Mouse (Mus musculus): ENCODE data around the gene Tnni3k.

Tnni3k gene

DNA sequence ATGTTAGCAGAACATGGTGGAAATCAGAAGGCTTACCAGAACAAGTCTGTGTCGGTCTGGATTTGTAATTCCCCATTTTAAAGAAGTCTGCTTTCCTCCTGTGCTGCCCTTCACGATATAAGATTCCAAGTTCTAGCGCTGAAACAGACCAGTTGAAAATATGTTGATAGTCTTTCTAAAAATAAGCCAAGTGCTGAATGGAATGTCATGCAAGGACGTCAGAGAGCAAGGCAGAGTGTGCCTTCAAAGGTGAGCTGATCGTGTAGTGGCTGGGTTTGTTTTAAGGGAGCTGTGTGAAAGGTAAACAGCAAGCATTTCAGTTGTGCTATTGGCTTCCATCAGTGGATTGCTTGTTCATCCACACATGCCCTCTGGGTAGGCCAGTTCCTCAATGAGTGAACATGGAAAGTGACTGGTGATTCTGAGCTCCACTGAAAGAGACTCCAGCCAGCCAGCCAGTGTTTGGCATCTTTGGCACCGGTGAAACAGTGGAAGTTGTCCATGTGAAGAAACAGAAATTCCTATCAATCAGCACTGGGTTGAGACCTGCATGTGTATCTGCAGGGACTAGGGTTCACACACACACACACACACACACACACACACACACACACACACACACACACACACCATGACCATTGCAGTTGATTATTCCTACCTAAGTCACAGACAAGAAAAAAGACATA is at the start of gene Tnni3k:
Tnni3k (minus strand) TSS at position 177 of the 686 bp plus-strand sequence.
- no peak for DNase-seq

DNA sequence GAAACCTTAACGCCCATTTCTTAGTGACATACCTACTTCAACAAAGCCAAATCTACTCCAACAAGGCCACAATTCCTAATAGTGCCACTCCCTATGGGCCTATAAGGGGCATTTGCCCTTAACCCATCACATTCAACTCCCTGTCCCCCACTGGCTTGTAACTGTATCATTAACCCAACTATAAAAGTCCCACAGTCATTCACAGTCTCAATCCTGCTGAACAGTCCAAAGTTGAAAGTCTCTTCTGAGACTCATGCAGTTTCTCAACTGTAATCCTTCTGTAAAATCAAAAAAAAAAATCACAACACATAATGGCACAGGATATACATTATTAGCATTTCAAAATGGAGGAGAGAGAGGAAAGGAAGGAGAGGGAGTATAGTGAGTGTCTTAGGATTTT is 44.1 kb upstream of the Tnni3k start:
- no peak for DNase-seq

DNA sequence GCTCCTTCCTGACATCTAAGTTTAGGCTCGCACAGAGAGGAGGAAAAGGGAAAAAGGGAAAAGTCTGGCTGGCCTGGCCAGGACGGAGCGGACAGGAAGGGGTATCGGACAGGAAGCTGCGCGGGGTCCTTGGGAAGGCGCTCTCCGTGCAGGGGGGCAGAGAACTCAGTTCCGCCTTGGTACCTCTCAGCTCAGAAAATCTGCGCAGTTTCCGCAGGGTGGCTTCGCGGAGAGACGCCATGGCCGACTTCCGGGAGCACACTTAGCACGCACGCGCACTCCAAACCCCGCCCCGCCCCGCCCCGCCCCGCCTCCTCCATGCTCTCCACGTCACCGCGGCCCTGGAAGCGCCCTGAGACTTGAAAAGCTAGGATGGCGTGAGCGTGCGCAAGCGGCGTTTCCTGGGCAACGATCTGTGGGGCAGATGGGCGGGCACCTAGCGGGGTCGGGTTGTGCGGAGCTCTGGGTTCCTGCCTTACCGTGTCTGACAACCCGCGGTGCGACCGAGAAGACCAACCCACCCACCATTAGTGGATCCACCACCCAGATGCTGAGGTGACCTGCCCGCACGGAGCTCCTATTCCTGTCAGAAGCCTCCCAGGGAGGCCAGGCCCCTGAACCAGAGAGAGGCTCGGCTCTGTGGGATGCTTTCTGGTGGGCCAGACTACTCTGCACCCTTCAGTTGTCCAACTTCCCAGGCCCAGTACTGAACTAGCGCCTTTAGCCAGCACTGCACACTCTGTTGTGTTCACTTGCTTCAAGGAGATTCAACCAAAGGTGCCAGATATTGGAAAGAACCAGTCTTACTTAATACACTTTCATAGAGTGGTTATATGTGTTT is 38.1 kb upstream of the Tnni3k start, which contains the start of the genes Fpgt and Lrriq3:
Fpgt (minus strand) TSS at position 288 of the 841 bp plus-strand sequence.
Lrriq3 (plus strand) TSS at position 319 of the 841 bp plus-strand sequence.
- peak; percentile 71 to 74 for DNase-seq

DNA sequence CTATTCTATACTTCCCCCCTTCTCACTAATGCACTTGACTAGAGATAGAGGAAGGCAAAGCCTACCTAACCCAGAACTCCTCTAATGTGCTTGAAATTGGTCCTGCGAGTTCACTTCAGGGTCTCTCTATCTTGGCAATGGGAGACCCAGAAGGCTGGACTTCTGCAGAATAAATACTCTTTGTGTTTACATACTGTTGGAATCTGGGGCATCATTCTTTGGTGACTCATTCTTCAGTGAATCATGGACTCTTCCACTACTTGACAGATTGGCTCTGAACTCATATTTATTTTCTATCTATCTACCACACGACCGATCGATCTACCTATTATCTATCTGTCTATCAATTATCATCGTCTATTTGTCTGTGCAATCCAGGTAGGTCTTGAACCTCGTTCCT is 36.9 kb upstream of the Tnni3k start:
- no peak for DNase-seq

DNA sequence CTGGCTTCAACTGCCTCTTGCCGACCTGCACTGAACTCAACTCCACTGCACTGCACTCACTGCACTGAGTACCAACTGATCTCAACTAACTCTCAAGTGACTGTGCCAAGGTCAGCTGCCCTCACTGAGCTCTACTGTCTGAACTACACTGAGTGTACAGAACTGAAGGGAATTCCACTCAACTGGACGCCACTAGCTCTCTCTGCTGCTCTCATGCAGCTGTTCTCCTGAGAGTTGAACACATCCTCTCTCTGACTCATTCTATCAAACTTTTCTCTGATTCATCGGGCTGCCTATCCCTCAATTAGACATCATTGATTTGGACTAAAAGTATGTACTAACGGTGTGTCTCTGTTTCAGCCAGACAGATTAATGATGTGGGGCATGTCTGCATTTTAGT is 22.7 kb upstream of the Tnni3k start:
- no peak for DNase-seq

DNA sequence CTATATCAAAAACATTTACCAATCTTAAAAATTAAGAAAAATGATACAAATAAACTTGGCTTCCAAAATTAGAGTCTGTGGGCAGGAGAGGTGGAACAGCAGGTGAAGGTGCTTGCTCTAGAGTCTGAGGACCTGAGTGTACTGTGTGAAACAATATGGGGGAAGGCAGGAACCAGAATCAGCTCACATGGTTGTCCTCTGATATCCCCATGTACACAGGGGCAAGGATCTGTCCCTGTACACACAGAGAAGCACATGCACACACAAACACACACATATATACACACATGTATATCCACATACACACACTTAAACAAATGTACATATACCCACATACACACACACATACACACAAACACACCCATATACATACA is 4.2 kb upstream of the Tnni3k start:
- DNase-seq, result no peak

DNA sequence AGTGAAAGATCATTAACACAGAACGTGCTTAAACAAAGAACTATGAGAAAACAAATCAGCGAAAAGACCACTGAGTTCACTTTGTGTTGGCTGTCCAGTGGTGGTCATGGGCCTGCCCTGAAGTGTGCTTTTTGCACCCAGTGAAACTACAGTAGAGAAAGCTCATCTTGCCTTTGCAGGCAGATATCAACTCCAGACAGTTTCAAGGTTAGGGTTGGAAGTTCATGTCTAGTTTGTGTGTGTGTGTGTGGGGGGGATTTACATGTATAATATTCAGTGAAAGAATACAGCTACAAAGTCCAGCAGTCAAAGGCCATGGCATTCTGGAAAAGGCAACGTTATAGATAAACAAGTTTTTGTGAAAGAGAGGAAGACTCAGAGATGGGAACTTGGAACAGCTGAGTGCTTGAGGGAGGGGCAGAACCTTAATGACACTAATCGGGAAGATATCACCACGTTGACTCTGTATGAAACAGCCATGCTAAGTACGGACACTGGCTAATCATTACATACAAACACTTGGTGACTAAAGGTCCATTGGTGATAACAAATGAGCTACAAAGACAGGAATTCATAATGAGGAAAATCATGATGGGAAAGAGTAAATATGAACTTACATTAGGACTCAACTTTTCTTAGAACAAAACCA is 3.7 kb upstream of the Tnni3k start:
- DNase-seq, result no peak

DNA sequence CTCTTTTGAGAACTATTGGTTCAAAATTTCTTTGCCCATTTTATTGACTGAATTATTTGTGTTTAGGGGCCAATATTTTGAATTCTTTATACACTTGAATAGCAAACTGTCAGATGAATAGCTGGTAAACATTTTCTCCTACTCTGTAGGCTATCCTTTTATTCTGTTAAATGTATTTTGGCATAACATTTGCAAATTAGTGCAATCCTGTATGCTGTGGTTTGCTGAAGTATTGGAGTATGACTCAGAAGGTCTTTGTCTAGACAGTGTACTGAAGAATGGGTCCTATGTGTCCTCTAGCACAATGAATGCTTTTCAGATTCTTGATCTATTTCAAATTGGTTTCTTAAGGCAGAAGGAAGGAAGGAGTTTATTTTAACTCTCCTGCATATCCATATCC is 2.4 kb upstream of the Tnni3k start:
- DNase-seq, result no peak

DNA sequence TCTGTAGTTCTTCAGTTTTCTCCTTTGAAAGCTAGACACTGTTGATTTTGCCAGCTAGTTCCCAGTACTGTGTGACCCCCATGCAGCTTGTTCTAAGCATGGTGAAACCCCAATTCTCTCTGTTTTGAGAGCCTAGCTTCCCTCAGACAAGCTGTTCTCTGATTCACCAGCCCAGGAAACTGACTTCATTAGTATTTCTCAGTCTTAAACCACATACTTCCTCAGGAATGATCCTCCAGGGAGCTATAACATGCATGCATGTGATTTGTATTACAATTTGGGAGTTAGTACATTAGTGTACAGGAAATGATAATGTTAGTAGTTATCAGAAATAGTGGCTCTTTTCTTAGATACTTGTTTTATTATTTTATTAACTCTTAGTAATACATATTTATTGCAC is 1.4 kb upstream of the Tnni3k start:
- no peak for DNase-seq

DNA sequence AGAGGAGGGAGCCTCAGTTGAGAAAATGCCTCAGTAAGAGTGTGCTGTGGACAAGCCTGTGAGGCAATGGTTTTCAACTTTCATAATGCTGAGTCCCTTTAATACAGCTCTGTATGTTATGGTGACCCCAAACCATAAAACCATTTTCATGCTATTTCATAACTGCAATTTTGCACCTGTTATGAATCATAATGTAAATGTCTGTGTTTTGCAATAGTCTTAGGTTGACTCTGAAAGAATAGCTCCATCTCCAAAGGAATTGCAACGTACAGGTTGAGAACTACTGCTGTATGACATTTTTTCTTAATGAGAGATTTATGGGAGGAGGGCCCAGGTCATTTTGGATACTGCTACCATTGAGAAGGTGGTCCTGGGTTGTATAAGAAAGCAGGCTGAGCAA is 2.0 kb downstream of the Tnni3k start:
- DNase-seq, result no peak

DNA sequence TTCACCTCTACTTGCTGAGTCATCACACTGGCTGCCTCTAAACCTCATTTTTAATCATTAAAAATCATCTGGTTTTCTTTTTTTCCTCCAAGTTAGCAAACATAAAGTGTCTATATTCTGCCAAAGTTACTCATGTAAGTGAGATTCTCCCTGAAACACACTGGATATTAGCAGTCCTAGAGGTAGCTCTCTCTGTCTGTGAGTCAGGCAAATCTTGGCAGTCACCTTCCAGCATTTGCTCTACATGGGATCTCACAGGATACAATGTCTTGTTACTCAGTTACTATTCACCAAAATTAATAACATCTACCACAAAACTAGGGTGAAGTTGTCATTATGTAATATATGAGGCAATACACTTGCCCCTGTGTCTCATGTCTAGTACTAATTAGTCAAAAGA is 3.2 kb downstream of the Tnni3k start:
- no peak for DNase-seq

DNA sequence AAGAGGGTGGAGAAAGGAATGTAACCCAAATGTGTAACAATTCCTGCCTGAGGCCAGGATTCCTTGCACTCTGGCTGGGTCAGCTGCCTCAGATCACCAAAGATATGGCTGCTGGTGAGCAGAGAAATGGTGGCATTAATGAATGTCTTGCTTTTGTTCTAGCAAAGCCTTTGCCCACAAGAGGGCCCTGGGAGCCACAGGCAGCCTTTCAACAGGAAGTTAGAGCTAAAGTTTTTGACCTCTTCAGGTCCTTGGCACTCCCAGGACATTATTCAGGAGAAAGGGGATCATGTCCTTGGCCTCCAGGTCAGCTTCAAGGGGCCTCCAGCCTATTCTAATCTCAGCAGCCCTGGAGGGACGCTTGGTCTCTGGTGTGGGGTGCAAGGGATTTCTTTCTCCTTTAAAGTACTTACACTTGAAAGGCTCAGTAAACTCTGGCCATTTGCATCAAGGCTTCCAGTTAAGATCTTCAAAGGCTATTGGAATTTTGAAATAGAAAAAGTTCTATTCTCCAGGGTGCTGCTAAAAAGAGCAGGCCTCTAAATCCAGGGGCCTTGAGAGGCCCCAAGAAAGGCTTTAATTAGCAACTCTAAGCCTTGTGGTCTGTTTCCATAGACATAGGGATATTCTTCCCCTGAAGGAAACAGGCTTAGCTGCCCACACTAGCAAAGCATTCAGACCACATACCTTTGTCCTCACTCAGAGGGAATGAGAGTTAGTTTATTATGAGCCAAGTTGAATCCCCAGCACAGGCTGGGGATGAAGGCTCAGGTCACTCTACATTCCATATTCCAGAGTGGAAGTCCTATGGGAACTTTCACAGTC is 16.0 kb downstream of the Tnni3k start:
- no peak for DNase-seq

DNA sequence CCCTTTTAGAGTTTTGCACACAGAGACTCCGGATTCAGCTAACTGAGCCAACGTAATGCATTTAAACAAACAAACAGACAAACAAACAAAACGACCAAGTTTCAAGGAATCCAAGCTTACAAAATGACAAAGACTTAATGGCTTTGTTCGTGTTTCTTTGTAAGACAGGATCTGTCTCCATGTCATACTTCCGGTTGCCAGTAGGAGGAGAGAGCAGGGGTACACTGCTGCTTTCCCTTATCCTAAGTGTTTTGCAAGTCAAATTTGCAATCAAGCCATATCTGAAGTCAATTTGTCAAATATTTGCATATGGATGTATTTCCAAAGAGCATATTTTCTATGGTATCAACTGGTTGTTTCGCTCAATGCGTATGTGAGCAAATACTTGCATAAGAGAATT is 20.9 kb downstream of the Tnni3k start:
- no peak for DNase-seq

DNA sequence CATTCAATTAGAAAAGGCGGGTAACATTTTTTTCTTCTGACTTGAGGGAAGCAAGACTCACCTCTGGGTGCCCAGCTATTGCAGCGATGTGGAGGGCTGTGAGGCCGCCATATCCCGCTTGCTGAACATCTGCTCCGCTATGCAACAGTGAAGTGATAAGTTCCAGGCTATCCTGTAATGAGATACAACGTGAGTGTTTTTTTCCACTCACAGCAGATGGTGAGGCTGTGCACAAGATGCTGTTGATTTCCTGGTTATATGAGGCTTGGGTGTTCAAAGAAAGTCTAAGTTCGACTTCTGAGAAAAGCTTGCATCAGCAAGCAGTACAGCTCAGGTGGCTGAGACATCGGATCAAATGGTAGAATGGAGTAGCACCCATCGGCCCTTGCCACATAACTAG is 25.0 kb downstream of the Tnni3k start:
- no peak for DNase-seq

DNA sequence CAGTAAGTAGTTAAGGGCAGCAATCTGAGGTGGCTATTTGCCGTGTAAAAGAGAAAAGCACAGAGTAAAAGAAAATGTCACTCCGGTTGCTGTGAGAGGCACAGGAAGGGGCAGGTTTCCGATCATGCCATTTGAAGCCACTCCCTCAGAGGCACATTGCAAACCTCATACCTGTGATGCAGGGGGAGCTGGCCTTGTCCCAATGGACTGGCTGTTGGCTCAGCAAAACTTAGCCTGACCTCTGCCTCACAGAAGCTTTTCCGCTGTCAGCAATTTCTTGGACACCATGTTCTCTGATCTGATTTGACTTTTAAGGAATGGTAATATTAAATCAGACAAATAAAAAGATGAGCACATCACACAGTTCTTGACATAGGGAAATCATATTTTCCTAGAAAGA is 52.4 kb downstream of the Tnni3k start:
- no peak for DNase-seq

DNA sequence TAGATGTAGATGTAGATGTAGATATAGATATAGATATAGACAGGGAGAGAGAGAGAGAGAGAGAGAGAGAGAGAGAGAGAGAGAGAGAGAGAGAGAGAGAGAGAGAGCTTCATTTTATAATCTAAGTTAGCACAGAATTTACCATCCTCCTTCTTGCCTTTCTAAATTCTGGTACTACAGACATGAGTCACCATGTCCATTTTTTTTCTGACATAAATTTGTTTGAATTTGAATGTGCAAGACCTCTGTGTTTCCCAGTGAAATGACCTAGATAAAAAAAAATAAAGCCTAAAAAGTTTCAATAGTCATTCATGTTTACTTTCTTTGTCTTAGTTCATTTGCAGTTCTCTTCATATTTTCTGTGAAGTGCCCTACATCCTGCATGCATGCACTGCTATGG is 54.2 kb downstream of the Tnni3k start:
- no peak for DNase-seq

DNA sequence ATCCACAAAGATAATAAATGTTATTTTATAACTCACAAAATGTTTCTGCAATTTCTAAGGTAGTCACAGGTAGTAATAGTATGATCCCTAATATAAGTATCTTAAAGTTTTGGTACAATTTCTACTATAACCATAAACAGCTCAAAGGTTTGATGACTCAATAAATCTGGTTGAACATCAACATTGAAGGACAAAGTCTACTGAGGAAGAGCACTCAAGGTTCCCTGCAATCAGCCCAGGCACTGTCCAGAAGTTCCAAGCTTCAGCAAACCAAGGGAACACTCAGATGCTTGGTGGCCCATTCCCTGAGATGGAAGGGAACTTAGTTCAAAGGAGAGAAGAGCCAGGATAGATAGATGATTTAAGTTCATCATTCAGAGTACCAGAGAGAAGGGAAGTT is 62.5 kb downstream of the Tnni3k start:
- no peak for DNase-seq

DNA sequence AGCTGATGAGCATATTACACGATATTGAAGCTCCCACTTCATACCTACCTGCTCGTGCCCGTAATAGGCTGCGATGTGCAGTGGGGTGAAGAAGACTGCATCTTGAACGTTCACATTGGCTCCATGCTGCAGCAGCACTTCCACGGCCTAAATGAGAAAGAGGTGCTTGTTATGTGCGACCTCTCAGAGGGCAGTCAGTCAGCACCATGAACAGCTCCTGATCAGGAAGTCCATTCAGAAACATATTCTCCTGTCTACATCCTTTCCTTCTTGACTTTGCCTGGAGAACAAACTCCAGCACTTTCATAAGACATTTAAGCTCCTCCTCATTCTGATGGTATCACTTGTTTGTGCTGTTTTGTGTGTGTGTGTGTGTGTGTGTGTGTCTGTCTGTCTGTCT is 76.1 kb downstream of the Tnni3k start:
- DNase-seq, result no peak

DNA sequence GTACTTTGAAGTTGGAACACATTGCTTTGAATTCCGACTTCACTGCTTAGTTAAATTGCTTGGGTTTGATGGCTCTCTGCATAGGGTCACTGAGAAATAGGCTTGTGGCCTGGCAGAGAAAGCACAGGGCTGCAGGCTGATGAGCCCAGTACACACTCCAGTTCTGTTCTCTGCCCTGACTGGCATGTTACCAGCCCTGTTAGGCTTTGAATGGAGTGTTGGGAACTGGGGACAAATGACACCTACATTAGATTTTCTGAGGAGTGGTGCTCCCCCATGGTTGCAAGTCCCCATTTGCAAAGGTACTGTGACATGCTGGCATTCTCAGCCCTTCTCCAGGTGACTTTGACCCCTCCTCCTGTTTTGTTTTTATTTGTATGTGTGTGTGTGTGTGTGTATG is 83.6 kb downstream of the Tnni3k start:
- no peak for DNase-seq

DNA sequence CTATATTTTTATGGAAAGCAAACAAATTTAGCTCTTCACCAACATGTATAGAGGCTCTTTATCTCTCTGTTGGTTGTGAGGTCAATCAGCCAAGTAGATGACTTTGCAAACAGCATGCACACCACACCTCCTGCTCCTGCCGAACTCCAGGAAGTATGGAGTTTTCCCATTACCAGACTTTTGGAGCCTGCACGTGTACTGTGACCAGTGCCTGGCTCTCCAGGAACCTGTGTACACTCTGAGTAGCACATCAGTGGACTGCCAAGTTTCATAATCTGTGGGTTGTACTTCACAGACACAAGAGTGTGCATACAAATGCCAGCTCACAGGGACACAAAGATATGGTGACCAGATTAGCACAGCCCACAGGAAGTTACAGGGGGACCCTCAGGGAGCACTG is 84.2 kb downstream of the Tnni3k start:
- DNase-seq, result no peak

DNA sequence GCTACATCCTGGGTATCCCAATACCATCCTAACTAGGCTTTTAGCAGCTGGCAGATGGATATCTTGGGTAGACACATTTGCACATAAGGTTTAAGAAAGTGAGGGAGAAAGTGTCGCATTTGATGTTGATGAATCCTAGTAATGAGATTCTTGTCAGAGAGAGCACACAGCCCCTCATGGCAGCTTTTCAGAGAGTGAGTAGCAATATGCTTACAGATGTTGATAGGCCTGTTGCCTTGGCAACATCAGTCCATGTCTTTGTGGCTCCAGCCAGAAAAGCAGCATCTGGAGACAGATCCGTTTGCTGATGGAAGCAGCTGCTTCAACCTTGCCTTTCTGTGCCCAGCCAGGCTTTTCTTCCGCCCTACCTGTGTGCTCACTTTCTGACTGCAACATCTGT is 93.9 kb downstream of the Tnni3k start:
- DNase-seq, result no peak

DNA sequence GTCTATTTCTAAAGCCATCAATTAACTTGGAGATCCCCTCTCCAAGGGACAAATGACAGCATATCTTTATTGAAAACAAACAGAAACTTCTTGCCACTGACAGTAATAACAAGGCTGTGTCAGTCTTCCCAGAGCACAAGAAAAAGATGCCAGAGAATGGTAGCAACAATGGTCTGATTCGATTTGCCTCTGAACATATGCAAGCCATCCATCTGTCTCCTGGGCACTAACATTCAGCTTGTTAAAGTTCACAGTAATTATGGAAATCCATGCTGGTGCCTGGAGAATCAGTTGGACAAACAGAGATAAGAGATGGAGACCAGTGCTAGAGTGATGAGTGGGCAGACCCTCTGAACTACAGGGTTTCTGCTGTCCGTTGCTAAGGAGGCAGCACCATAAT is 102.1 kb downstream of the Tnni3k start:
- DNase-seq, result no peak

DNA sequence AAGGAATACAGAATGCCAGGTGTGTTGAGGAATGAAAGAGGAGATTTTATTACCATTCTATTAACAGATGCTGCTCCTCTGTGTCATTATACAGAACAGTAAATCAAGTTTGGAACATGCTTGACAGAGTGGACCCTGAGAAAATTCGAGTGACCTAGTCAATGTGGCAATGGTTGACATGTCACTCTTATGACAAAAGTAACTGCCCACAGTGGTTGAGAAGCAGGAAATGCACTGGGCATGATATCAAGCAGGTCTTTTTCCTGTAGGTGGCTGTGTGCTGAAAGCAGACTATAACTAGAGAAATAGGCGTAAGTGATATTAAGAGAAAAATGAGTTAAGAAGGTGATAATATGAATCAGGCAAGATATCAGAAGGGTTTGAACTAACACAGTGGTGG is 105.7 kb downstream of the Tnni3k start:
- no peak for DNase-seq
